Mouse (Mus musculus) erythroblast, adult 5-6 weeks (primary cell): ENCODE measurements around the gene Vmn1r117. TPM values are rescaled to one million over a fixed set of nuclear protein-coding genes. Genes with fewer than 3 reads are reported as not detected.
"Not testable (repeated sequence)": the region's sequence is repeated elsewhere in the genome, so short reads cannot be mapped to it uniquely, and the experiment has no call there.

ENCODE experiments used
- ATAC-seq: replicated peaks from 2 replicates; pipeline ENCODE4 v1.8.0; 2016; ENCODE audit warnings: moderate number of reproducible peaks, mild to moderate bottlenecking, moderate TSS enrichment, inconsistent platforms; ENCODE audit not compliant: poor library complexity, low FRiP score, severe bottlenecking
- total RNA-seq, 2 experiments: library from RNA; stranded (forward) in 1 of 2; stranded (reverse) in 1 of 2; fragments of 150-400 nt in 1 of 2; fragments of 200-764, 138-1000 nt in 1 of 2; gene quantifications; 2 replicates each; pipeline versions ENCODE4 v1.2.3 to v1.2.4; 2015 to 2017; ENCODE audit warnings: low replicate concordance in 2 of 2

The Vmn1r117 gene
- total RNA-seq (2015; ENCODE audit: low replicate concordance) = not detected in 2 replicates
- not detected in 2 replicates for total RNA-seq (2017; ENCODE audit: low replicate concordance)

DNA sequence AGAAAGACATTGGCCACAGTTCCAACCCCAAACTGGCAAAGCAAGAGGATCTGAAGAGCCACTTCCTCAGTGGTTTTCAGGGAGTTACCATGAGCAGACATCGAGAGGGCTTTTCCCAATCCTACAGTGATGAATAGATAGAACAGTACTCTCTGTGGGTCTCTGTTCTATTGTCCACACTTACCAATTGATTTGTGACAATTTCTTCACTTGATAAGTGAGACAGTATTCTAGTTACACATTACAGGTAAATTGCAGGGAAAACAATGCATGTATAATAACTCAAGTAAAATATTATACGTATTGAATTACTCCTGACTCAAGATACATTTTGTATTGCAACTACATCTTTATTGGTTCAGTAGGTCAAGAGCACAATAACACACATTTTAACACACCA lies at the start of gene Vmn1r117:
Gene Vmn1r117 (minus strand): TSS at position 101 of the 400 bp plus-strand sequence.
- ATAC-seq = not testable (repeated sequence)

DNA sequence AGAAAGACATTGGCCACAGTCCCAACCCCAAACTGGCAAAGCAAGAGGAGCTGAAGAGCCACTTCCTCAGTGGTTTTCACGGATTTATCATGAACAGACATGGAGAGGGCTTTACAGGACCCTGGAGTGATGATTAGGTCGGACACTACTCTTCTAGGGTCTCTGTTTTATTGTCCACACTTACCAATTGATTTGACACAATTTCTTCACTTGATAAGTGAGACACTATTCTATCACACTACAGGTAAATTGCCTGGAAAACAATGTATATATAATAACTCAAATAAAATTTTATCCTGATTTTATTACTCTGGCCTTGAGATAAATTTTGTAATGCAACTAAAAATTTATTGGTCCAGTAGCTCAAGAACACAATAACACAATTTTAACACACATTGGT lies 28.3 kb upstream of the Vmn1r117 start, which contains the start of gene Vmn1r118:
Gene Vmn1r118 (minus strand): TSS at position 101 of the 400 bp plus-strand sequence.
- ATAC-seq = not testable (repeated sequence)

DNA sequence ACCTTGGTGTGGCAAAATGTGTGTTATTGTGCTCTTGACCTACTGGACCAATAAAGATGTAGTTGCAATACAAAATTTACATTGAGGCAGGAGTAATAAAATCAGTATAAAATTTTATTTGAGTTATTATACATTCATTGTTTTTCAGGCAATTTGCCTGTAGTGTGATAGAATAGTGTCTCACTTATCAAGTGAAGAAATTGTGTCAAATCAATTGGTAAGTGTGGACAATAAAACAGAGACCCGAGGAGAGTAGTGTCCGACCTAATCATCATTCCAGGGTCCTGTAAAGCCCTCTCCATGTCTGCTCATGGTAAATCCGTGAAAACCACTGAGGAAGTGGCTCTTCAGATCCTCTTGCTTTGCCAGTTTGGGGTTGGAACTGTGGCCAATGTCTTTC lies 12.0 kb downstream of the Vmn1r117 start, which contains the start of gene Vmn1r116:
Gene Vmn1r116 (plus strand): TSS at position 301 of the 400 bp plus-strand sequence.
- ATAC-seq = not testable (repeated sequence)

DNA sequence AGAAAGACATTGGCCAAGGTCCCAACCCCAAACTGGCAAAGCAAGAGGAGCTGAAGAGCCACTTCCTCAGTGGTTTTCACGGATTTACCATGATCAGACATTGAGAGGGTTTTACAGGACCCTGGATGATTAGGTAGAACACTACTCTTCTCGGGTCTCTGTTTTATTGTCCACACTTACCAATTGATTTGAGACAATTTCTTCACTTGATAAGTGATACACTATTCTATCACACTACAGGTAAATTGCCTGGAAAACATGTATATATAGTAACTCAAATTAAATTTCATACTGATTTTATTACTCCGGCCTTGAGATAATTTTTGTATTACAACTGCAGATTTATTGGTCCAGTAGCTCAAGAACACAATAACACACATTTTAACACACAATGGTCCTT lies 39.0 kb downstream of the Vmn1r117 start, which contains the start of gene Vmn1r115:
Gene Vmn1r115 (minus strand): TSS at position 101 of the 400 bp plus-strand sequence.
- ATAC-seq = not testable (repeated sequence)

Other genes starting within 250 kb of the Vmn1r117 start
- gene Vmn1r107, start 215.2 kb downstream of the Vmn1r117 start, total RNA-seq (2015; ENCODE audit: low replicate concordance) = not detected in 2 replicates
- gene Vmn1r107, start 215.2 kb downstream of the Vmn1r117 start, total RNA-seq (2017; ENCODE audit: low replicate concordance) = not detected in 2 replicates
- not detected in 2 replicates for gene Vmn1r111, start 180.9 kb downstream of the Vmn1r117 start, total RNA-seq (2015; ENCODE audit: low replicate concordance)
- gene Vmn1r111, start 180.9 kb downstream of the Vmn1r117 start, total RNA-seq (2017; ENCODE audit: low replicate concordance) = not detected in 2 replicates
- not detected in 2 replicates for gene Gm10668, start 153.5 kb downstream of the Vmn1r117 start, total RNA-seq (2015; ENCODE audit: low replicate concordance)
- gene Gm10668, start 153.5 kb downstream of the Vmn1r117 start, total RNA-seq (2017; ENCODE audit: low replicate concordance) = not detected in 2 replicates
- gene Vmn1r112, start 112.9 kb downstream of the Vmn1r117 start, total RNA-seq (2015; ENCODE audit: low replicate concordance) = not detected in 2 replicates
- not detected in 2 replicates for gene Vmn1r112, start 112.9 kb downstream of the Vmn1r117 start, total RNA-seq (2017; ENCODE audit: low replicate concordance)
- not detected in 2 replicates for gene Vmn1r113, start 96.8 kb downstream of the Vmn1r117 start, total RNA-seq (2015; ENCODE audit: low replicate concordance)
- gene Vmn1r113, start 96.8 kb downstream of the Vmn1r117 start, total RNA-seq (2017; ENCODE audit: low replicate concordance) = 1.1 TPM in 1 of 2 replicates, not detected in the other
- not detected in 2 replicates for gene Vmn1r114, start 71.9 kb downstream of the Vmn1r117 start, total RNA-seq (2015; ENCODE audit: low replicate concordance)
- not detected in 2 replicates for gene Vmn1r114, start 71.9 kb downstream of the Vmn1r117 start, total RNA-seq (2017; ENCODE audit: low replicate concordance)
- not detected in 2 replicates for gene Vmn1r115, start 39.1 kb downstream of the Vmn1r117 start, total RNA-seq (2015; ENCODE audit: low replicate concordance)
- gene Vmn1r115, start 39.1 kb downstream of the Vmn1r117 start, total RNA-seq (2017; ENCODE audit: low replicate concordance) = not detected in 2 replicates
- not detected in 2 replicates for gene Vmn1r116, start 11.9 kb downstream of the Vmn1r117 start, total RNA-seq (2015; ENCODE audit: low replicate concordance)
- gene Vmn1r116, start 11.9 kb downstream of the Vmn1r117 start, total RNA-seq (2017; ENCODE audit: low replicate concordance) = not detected in 2 replicates
- gene Vmn1r118, start 28.2 kb upstream of the Vmn1r117 start, total RNA-seq (2015; ENCODE audit: low replicate concordance) = not detected in 2 replicates
- gene Vmn1r118, start 28.2 kb upstream of the Vmn1r117 start, total RNA-seq (2017; ENCODE audit: low replicate concordance) = not detected in 2 replicates
- not detected in 2 replicates for gene Vmn1r119, start 128.3 kb upstream of the Vmn1r117 start, total RNA-seq (2015; ENCODE audit: low replicate concordance)
- not detected in 2 replicates for gene Vmn1r119, start 128.3 kb upstream of the Vmn1r117 start, total RNA-seq (2017; ENCODE audit: low replicate concordance)
- gene Vmn1r120, start 169.7 kb upstream of the Vmn1r117 start, total RNA-seq (2015; ENCODE audit: low replicate concordance) = not detected in 2 replicates
- gene Vmn1r120, start 169.7 kb upstream of the Vmn1r117 start, total RNA-seq (2017; ENCODE audit: low replicate concordance) = not detected in 2 replicates
- gene Vmn1r121, start 214.4 kb upstream of the Vmn1r117 start, total RNA-seq (2015; ENCODE audit: low replicate concordance) = not detected in 2 replicates
- gene Vmn1r121, start 214.4 kb upstream of the Vmn1r117 start, total RNA-seq (2017; ENCODE audit: low replicate concordance) = 0.42 TPM in 1 of 2 replicates, not detected in the other